Mouse (Mus musculus) hindbrain, embryonic 14.5 days (tissue): ENCODE measurements around the gene Ncs1. TPM values are rescaled to one million over a fixed set of nuclear protein-coding genes. Genes with fewer than 3 reads are reported as not detected.

ENCODE experiments used
- ATAC-seq: fragments of 200-750 bp; cut with Nextera tagmentation; 2 replicates; pipeline ENCODE4 v1.8.0; 2017; ENCODE audit warnings: moderate number of reproducible peaks, mild to moderate bottlenecking, moderate TSS enrichment, moderate library complexity; ENCODE audit not compliant: low FRiP score
- DNase-seq: peaks from one replicate; pipeline ENCODE4 v3.0.0-alpha.2; 2015; ENCODE audit warnings: low spot score
- H3K27ac ChIP-seq: fragments of 300-500 bp; sonication (generic); 2 replicates; pipeline ENCODE4 v1.5.1; 2014; ENCODE audit warnings: mild to moderate bottlenecking, moderate library complexity
- H3K27me3 ChIP-seq: fragments of 300-500 bp; sonication (generic); 2 replicates; pipeline ENCODE4 v1.6.1; 2014; ENCODE audit warnings: mild to moderate bottlenecking, low read length, mixed read lengths; ENCODE audit not compliant: control insufficient read depth, insufficient read depth
- H3K36me3 ChIP-seq: fragments of 300-500 bp; sonication (generic); replicated peaks from 2 replicates; pipeline ENCODE4 v1.6.1; 2014; ENCODE audit not compliant: control insufficient read depth, insufficient read depth
- H3K4me1 ChIP-seq: fragments of 300-500 bp; sonication (generic); replicated peaks from 2 replicates; pipeline ENCODE4 v1.6.1; 2014; ENCODE audit warnings: antibody characterized with exemption, low read length, mixed read lengths; ENCODE audit not compliant: control insufficient read depth, insufficient read depth
- H3K4me2 ChIP-seq: fragments of 300-500 bp; sonication (generic); replicated peaks from 2 replicates; pipeline ENCODE4 v1.6.1; 2014; ENCODE audit warnings: mild to moderate bottlenecking, moderate library complexity
- H3K4me3 ChIP-seq: fragments of 300-500 bp; sonication (generic); replicated peaks from 2 replicates; pipeline ENCODE4 v1.5.1; 2014; ENCODE audit warnings: mild to moderate bottlenecking, low read length
- H3K9ac ChIP-seq: fragments of 300-500 bp; sonication (generic); 2 replicates; pipeline ENCODE4 v1.6.1; 2014
- H3K9me3 ChIP-seq: fragments of 300-500 bp; sonication (generic); 2 replicates; pipeline ENCODE4 v1.6.1; 2016; ENCODE audit warnings: low read length; ENCODE audit not compliant: control insufficient read depth
- WGBS: fragments of 180-500 bp; shearing (Covaris S2); extraction: QIAGEN DNeasy Blood & Tissue Kit; methylation state at CpG from one replicate; pipeline ENCODE4 v1.1.7; 2014; 5-methylcytosine and 5-hydroxymethylcytosine counted together
- polyA plus RNA-seq: library from polyadenylated mRNA; unstranded; fragments of >200 nt; fragmentation: Nextera tagmentation; extraction: Ambion mirVana; gene quantifications from 2 replicates; pipeline ENCODE4 v1.2.1, GENCODE M21; 2014

Gene Ncs1
- polyA plus RNA-seq, 1 experiment from 2014 or later: 213 TPM

- Histone ChIP-seq H3K9me3 (no peaks in the 10 kb centered on the region), H3K4me2 (no peak overlapping the region; the same call in 1 of the 2 replicates), H3K27me3 (no peaks in the 10 kb centered on the region), H3K9ac (no peak overlapping the region), H3K4me3 (no peak overlapping the region), H3K36me3 (peaks cover 5% of the 10 kb centered on the region; the same call in 1 of the 2 replicates), H3K4me1 (no peaks in the 10 kb centered on the region; the same call in 1 of the 2 replicates), H3K27ac (no peak overlapping the region)
- ATAC-seq (no peak), DNase-seq (peak; percentile 81)
- WGBS: 26% methylated on average over 4 of the region's 4 CpGs
These were observed 53.6 kb downstream of the Ncs1 start for GRCm38 (mm10) chr2:31299266-31299665.

- no peak for DNase-seq
- H3K27me3 ChIP-seq: no peaks in the 10 kb centered on the region
- ATAC-seq: no peak
- no peaks in the 10 kb centered on the region for H3K9me3 ChIP-seq
- WGBS: 79% methylated on average over 10 of the region's 10 CpGs
- H3K9ac ChIP-seq: no peak overlapping the region
- H3K4me2 ChIP-seq: no peak overlapping the region
- H3K4me3 ChIP-seq: no peak overlapping the region
- H3K27ac ChIP-seq: no peak overlapping the region
- H3K36me3 ChIP-seq: no peaks in the 10 kb centered on the region
- H3K4me1 ChIP-seq: no peaks in the 10 kb centered on the region; the same call in 1 of the 2 replicates
These were observed 54.4 kb downstream of the Ncs1 start for GRCm38 (mm10) chr2:31299996-31300395.

- Histone ChIP-seq H3K4me2 (no peak overlapping the region), H3K9ac (no peak overlapping the region), H3K4me1 (no peaks in the 10 kb centered on the region; the same call in 1 of the 2 replicates), H3K27me3 (no peaks in the 10 kb centered on the region), H3K36me3 (no peaks in the 10 kb centered on the region), H3K4me3 (no peak overlapping the region), H3K27ac (no peak overlapping the region), H3K9me3 (no peaks in the 10 kb centered on the region)
- no peak for ATAC-seq
- no peak for DNase-seq
- WGBS: 84% methylated on average over 9 of the region's 9 CpGs
These were observed 57.6 kb downstream of the Ncs1 start for GRCm38 (mm10) chr2:31303177-31303576.

- H3K4me3 ChIP-seq: no peak overlapping the region
- no peaks in the 10 kb centered on the region for H3K4me1 ChIP-seq
- ATAC-seq (no peak), DNase-seq (no peak)
- H3K9ac ChIP-seq: no peak overlapping the region
- no peak overlapping the region for H3K27ac ChIP-seq
- H3K9me3 ChIP-seq: no peaks in the 10 kb centered on the region
- H3K36me3 ChIP-seq: no peaks in the 10 kb centered on the region
- no peaks in the 10 kb centered on the region for H3K27me3 ChIP-seq
- no peak overlapping the region for H3K4me2 ChIP-seq
- 75% methylated on average over 9 of the region's 9 CpGs for WGBS
These were observed 58.6 kb downstream of the Ncs1 start for GRCm38 (mm10) chr2:31304191-31304590.

- ATAC-seq: no peak
- Histone ChIP-seq H3K4me3 (no peak overlapping the region), H3K9me3 (no peaks in the 10 kb centered on the region), H3K9ac (no peak overlapping the region), H3K4me2 (no peak overlapping the region), H3K27ac (no peak overlapping the region), H3K4me1 (no peaks in the 10 kb centered on the region), H3K27me3 (no peaks in the 10 kb centered on the region), H3K36me3 (no peaks in the 10 kb centered on the region)
- WGBS: 82% methylated on average over 22 of the region's 22 CpGs
- no peak for DNase-seq
These were observed 59.4 kb downstream of the Ncs1 start for GRCm38 (mm10) chr2:31304801-31305665.

- Histone ChIP-seq H3K9ac (no peak overlapping the region), H3K4me3 (no peak overlapping the region), H3K9me3 (no peaks in the 10 kb centered on the region), H3K27ac (no peak overlapping the region), H3K36me3 (no peaks in the 10 kb centered on the region), H3K4me1 (no peaks in the 10 kb centered on the region), H3K4me2 (no peak overlapping the region), H3K27me3 (no peaks in the 10 kb centered on the region)
- no peak for DNase-seq
- no peak for ATAC-seq
- WGBS: 49% methylated on average over 4 of the region's 4 CpGs
These were observed 60.1 kb downstream of the Ncs1 start for GRCm38 (mm10) chr2:31305684-31306083.

GRCm38 (mm10) chr2:31308257-31308656 lies 62.6 kb downstream of the Ncs1 start:
- 67% methylated on average over 4 of the region's 4 CpGs for WGBS
- Histone ChIP-seq H3K27me3 (peaks cover 11% of the 10 kb centered on the region), H3K36me3 (no peaks in the 10 kb centered on the region), H3K4me2 (no peak overlapping the region), H3K9me3 (no peaks in the 10 kb centered on the region), H3K9ac (no peak overlapping the region), H3K4me1 (no peaks in the 10 kb centered on the region), H3K4me3 (no peak overlapping the region), H3K27ac (no peak overlapping the region)
- DNase-seq (no peak), ATAC-seq (no peak)

GRCm38 (mm10) chr2:31309549-31309948 lies 63.9 kb downstream of the Ncs1 start:
- Histone ChIP-seq H3K9ac (no peak overlapping the region), H3K27ac (no peak overlapping the region), H3K36me3 (no peaks in the 10 kb centered on the region), H3K9me3 (no peaks in the 10 kb centered on the region), H3K4me3 (no peak overlapping the region), H3K4me2 (no peak overlapping the region), H3K27me3 (peaks cover 24% of the 10 kb centered on the region), H3K4me1 (no peaks in the 10 kb centered on the region)
- ATAC-seq (no peak), DNase-seq (no peak)
- WGBS: 66% methylated on average over 15 of the region's 15 CpGs

GRCm38 (mm10) chr2:31314007-31314465 lies 68.4 kb downstream of the Ncs1 start, which contains the start of gene Hmcn2:
TSS of gene Hmcn2 (plus strand) at chr2:31314415.
- DNase-seq: no peak
- Histone ChIP-seq H3K9ac (no peak within 1 kb of the TSS), H3K9me3 (no peaks in the 10 kb centered on the region), H3K4me1 (no peaks in the 10 kb centered on the region), H3K4me2 (peak within 1 kb of the TSS; percentile 36), H3K4me3 (peak within 1 kb of the TSS; percentile 20), H3K36me3 (no peaks in the 10 kb centered on the region), H3K27ac (no peak within 1 kb of the TSS), H3K27me3 (peaks cover 58% of the 10 kb centered on the region)
- WGBS: 2% methylated on average over 32 of the region's 33 CpGs
- no peak for ATAC-seq
